Mouse (Mus musculus) E14TG2a.4 (cell line): ENCODE measurements around the gene Kndc1.

Experiments used
- CTCF ChIP-seq: conservative IDR thresholded peaks from 2 replicates; pipeline ENCODE4 v1.5.1; 2014; ENCODE audit warnings: low read length
- NANOG ChIP-seq: IDR thresholded peaks from 2 replicates; pipeline ENCODE4 v1.6.1; 2014; ENCODE audit warnings: borderline replicate concordance, low read length, mixed read lengths
- POU5F1 ChIP-seq: IDR thresholded peaks from 2 replicates; pipeline ENCODE4 v1.6.1; 2014; ENCODE audit warnings: low read length, borderline replicate concordance

GRCm38 (mm10) chr7:139957958-139958357, 63.5 kb downstream of the Kndc1 start:
- TF ChIP-seq CTCF (no peak), NANOG (no peak), POU5F1 (no peak)
